Mouse (Mus musculus) gastrocnemius, postnatal 10 days (tissue): ENCODE data around the gene Gm20481. TPM values are rescaled to one million over a fixed set of nuclear protein-coding genes. Genes with fewer than 3 reads are reported as not detected.

Experiments
- total RNA-seq, 2 experiments: library from RNA; stranded (reverse); gene quantifications; 2 replicates each; pipeline ENCODE4 v1.2.3; 2021

Gene Gm20481
- total RNA-seq, 2 experiments from 2014 or later: not detected

Other genes starting within 250 kb of the Gm20481 start
- 1 to 10 TPM; 2.0 to 3.3 TPM for gene C4b, start 226.0 kb upstream of the Gm20481 start, total RNA-seq
- gene Cyp21a1, start 165.4 kb upstream of the Gm20481 start, total RNA-seq: under 1 TPM; 0.31 to 0.36 TPM
- 1 to 10 TPM; 8.9 to 9.0 TPM for gene Stk19, start 133.0 kb upstream of the Gm20481 start, total RNA-seq
- 10 to 100 TPM; 12.3 to 15.3 TPM for gene Dxo, start 132.9 kb upstream of the Gm20481 start, total RNA-seq
- gene Skiv2l, start 119.7 kb upstream of the Gm20481 start, total RNA-seq: 10 to 100 TPM; 19.6 to 22.2 TPM
- 10 to 100 TPM; 13.7 to 17.3 TPM for gene Nelfe, start 119.5 kb upstream of the Gm20481 start, total RNA-seq
- gene Cfb, start 107.4 kb upstream of the Gm20481 start, total RNA-seq: 1 to 10 TPM; 1.9 to 4.1 TPM
- gene Zbtb12, start 90.4 kb upstream of the Gm20481 start, total RNA-seq: 1 to 10 TPM; 4.6 to 7.3 TPM
- not detected for gene Gm20547, start 87.9 kb upstream of the Gm20481 start, total RNA-seq
- gene C2, start 71.6 kb upstream of the Gm20481 start, total RNA-seq: 1 to 10 TPM; 4.3 to 5.6 TPM
- 10 to 100 TPM; 40.9 to 53.7 TPM for gene Ehmt2, start 71.4 kb upstream of the Gm20481 start, total RNA-seq
- gene Slc44a4, start 55.4 kb upstream of the Gm20481 start, total RNA-seq: not detected
- gene Neu1, start 38.7 kb upstream of the Gm20481 start, total RNA-seq: 1 to 10 TPM; 8.3 to 8.9 TPM
- 1 to 10 TPM; 2.2 to 4.3 TPM for gene Hspa1b, start 10.7 kb upstream of the Gm20481 start, total RNA-seq
- gene Hspa1a, start 2.2 kb downstream of the Gm20481 start, total RNA-seq: 1 to 10 TPM; 3.8 to 6.4 TPM
- 1 to 10 TPM; 6.2 to 9.9 TPM for gene Hspa1l, start 2.8 kb downstream of the Gm20481 start, total RNA-seq
- 10 to 100 TPM; 24.7 to 28.2 TPM for gene Lsm2, start 11.9 kb downstream of the Gm20481 start, total RNA-seq
- gene Vars, start 31.1 kb downstream of the Gm20481 start, total RNA-seq: 10 to 100 TPM; 31.4 to 40.7 TPM
- 1 to 10 TPM; 2.0 to 2.5 TPM for gene Vwa7, start 46.7 kb downstream of the Gm20481 start, total RNA-seq
- gene Sapcd1, start 58.1 kb downstream of the Gm20481 start, total RNA-seq: 1 to 10 TPM; 2.8 to 3.1 TPM
- gene Msh5, start 76.8 kb downstream of the Gm20481 start, total RNA-seq: 1 to 10 TPM; 1.5 to 3.5 TPM
- gene Clic1, start 80.1 kb downstream of the Gm20481 start, total RNA-seq: 10 to 100 TPM; 39.2 to 50.5 TPM
- 10 to 100 TPM; 45.3 to 51.9 TPM for gene Ddah2, start 89.1 kb downstream of the Gm20481 start, total RNA-seq
- not detected for gene Ly6g6c, start 95.5 kb downstream of the Gm20481 start, total RNA-seq
- under 1 TPM in 1 of 2 experiments, not detected in 1; 0.20 TPM for gene Mpig6b, start 96.3 kb downstream of the Gm20481 start, total RNA-seq
- not detected for gene Ly6g6e, start 107.0 kb downstream of the Gm20481 start, total RNA-seq
- gene Ly6g6d, start 108.2 kb downstream of the Gm20481 start, total RNA-seq: under 1 TPM in 1 of 2 experiments, not detected in 1; 0.97 TPM
- under 1 TPM in 1 of 2 experiments, not detected in 1; 0.23 TPM for gene Ly6g6f, start 115.7 kb downstream of the Gm20481 start, total RNA-seq
- 10 to 100 TPM; 59.1 to 65.0 TPM for gene Abhd16a, start 119.4 kb downstream of the Gm20481 start, total RNA-seq
- not detected for gene Ly6g5c, start 138.4 kb downstream of the Gm20481 start, total RNA-seq
- under 1 TPM in 1 of 2 experiments, not detected in 1; 0.34 TPM for gene Ly6g5b, start 145.5 kb downstream of the Gm20481 start, total RNA-seq
- gene Gpank1, start 151.5 kb downstream of the Gm20481 start, total RNA-seq: 1 to 10 TPM; 4.9 to 6.3 TPM
- gene Csnk2b, start 152.1 kb downstream of the Gm20481 start, total RNA-seq: 100 to 1,000 TPM; 165 to 166 TPM
- 10 to 100 TPM; 11.8 to 18.8 TPM for gene D17H6S53E, start 156.5 kb downstream of the Gm20481 start, total RNA-seq
- gene Apom, start 162.1 kb downstream of the Gm20481 start, total RNA-seq: not detected
- gene Bag6, start 165.3 kb downstream of the Gm20481 start, total RNA-seq: 100 to 1,000 TPM; 217 to 220 TPM
- gene Prrc2a, start 195.0 kb downstream of the Gm20481 start, total RNA-seq: 100 to 1,000 TPM; 128 to 149 TPM
- 1 to 10 TPM; 2.4 to 2.6 TPM for gene Aif1, start 206.2 kb downstream of the Gm20481 start, total RNA-seq
- 1 to 10 TPM; 4.6 to 5.3 TPM for gene Lst1, start 218.5 kb downstream of the Gm20481 start, total RNA-seq
- gene Ltb, start 224.5 kb downstream of the Gm20481 start, total RNA-seq: under 1 TPM; 0.68 to 0.75 TPM
- gene Tnf, start 232.1 kb downstream of the Gm20481 start, total RNA-seq: under 1 TPM; 0.23 to 0.99 TPM
- under 1 TPM in 1 of 2 experiments, not detected in 1; 0.16 TPM for gene Lta, start 235.4 kb downstream of the Gm20481 start, total RNA-seq